Mouse (Mus musculus) liver, embryonic 14.5 days (tissue): Measurements from ENCODE around the gene Rpgr.

ENCODE experiments used
- CTCF ChIP-seq: IDR thresholded peaks from 2 replicates; pipeline ENCODE4 v1.5.1; 2016; ENCODE audit warnings: antibody characterized with exemption, low read depth, control low read depth
- EP300 ChIP-seq: IDR thresholded peaks from 2 replicates; pipeline ENCODE4 v1.6.1; 2016; ENCODE audit warnings: antibody characterized with exemption, low read depth

GRCm38 (mm10) chrX:10073966-10074365, 142.8 kb downstream of the Rpgr start:
- TF ChIP-seq EP300, result no peak
- TF ChIP-seq CTCF, result no peak
